Mouse (Mus musculus) erythroblast, embryonic 14.5 days (primary cell): ENCODE measurements around the gene Palm3.

Source experiments
- GATA1 ChIP-seq: IDR thresholded peaks from 2 replicates; pipeline ENCODE4 v1.6.1; 2012; ENCODE audit warnings: low read length, inconsistent platforms, mixed read lengths
- TAL1 ChIP-seq: IDR thresholded peaks from 3 replicates; pipeline ENCODE4 v1.6.1; 2012; ENCODE audit warnings: low read length, inconsistent platforms, mixed read lengths

GRCm38 (mm10) chr8:83990170-83990569 is 31.1 kb upstream of the Palm3 start:
- no peak for TF ChIP-seq GATA1
- TF ChIP-seq TAL1 = no peak
